Mouse (Mus musculus) hindbrain, embryonic 11.5 days (tissue): ENCODE results near the gene Atp2b4. TPM values are rescaled to one million over a fixed set of nuclear protein-coding genes. Genes with fewer than 3 reads are reported as not detected.
A peak's percentile ranks its signal among the peaks of the same experiment; 100 is the strongest.

ENCODE experiments used
- ATAC-seq: fragments of 200-750 bp; cut with Nextera tagmentation; 2 replicates; pipeline ENCODE4 v1.8.0; 2017; ENCODE audit warnings: mild to moderate bottlenecking, moderate TSS enrichment, moderate library complexity; ENCODE audit not compliant: low FRiP score
- DNase-seq: peaks from one replicate; pipeline ENCODE4 v3.0.0-alpha.2; 2015; ENCODE audit warnings: low spot score
- H3K27ac ChIP-seq: fragments of 300-500 bp; sonication (generic); 2 replicates; pipeline ENCODE4 v1.5.1; 2014; ENCODE audit warnings: mild to moderate bottlenecking, low read depth, low read length
- H3K27me3 ChIP-seq: fragments of 300-500 bp; sonication (generic); 2 replicates; pipeline ENCODE4 v1.6.1; 2014; ENCODE audit warnings: mild to moderate bottlenecking, low read length, moderate library complexity, mixed read lengths; ENCODE audit not compliant: control insufficient read depth, insufficient read depth
- H3K36me3 ChIP-seq: fragments of 300-500 bp; sonication (generic); 2 replicates; pipeline ENCODE4 v1.6.1; 2014; ENCODE audit warnings: mild to moderate bottlenecking, low read length, moderate library complexity, mixed read lengths; ENCODE audit not compliant: control insufficient read depth, insufficient read depth
- H3K4me1 ChIP-seq: fragments of 300-500 bp; sonication (generic); replicated peaks from 2 replicates; pipeline ENCODE4 v1.6.1; 2014; ENCODE audit warnings: low read length, mixed read lengths; ENCODE audit not compliant: control insufficient read depth, insufficient read depth
- H3K4me2 ChIP-seq: fragments of 300-500 bp; sonication (generic); replicated peaks from 2 replicates; pipeline ENCODE4 v1.6.1; 2014; ENCODE audit warnings: mild to moderate bottlenecking, low read depth, low read length
- H3K4me3 ChIP-seq: fragments of 300-500 bp; sonication (generic); 2 replicates; pipeline ENCODE4 v1.5.1; 2014; ENCODE audit warnings: low read depth, low read length
- H3K9ac ChIP-seq: fragments of 300-500 bp; sonication (generic); 2 replicates; pipeline ENCODE4 v1.6.1; 2014; ENCODE audit warnings: low read depth, low read length
- H3K9me3 ChIP-seq: fragments of 300-500 bp; sonication (generic); 2 replicates; pipeline ENCODE4 v1.6.1; 2016; ENCODE audit warnings: low read length; ENCODE audit not compliant: control insufficient read depth
- WGBS: fragments of 180-500 bp; shearing (Covaris S2); extraction: QIAGEN DNeasy Blood & Tissue Kit; methylation state at CpG from one replicate; pipeline ENCODE4 v1.1.7; 2014; 5-methylcytosine and 5-hydroxymethylcytosine counted together
- polyA plus RNA-seq: library from polyadenylated mRNA; unstranded; fragments of >200 nt; fragmentation: Nextera tagmentation; extraction: Ambion mirVana; gene quantifications from 2 replicates; pipeline ENCODE4 v1.2.1, GENCODE M21; 2014

Atp2b4 gene
- polyA plus RNA-seq, 1 experiment from 2014 or later, result 15.3 TPM

DNA sequence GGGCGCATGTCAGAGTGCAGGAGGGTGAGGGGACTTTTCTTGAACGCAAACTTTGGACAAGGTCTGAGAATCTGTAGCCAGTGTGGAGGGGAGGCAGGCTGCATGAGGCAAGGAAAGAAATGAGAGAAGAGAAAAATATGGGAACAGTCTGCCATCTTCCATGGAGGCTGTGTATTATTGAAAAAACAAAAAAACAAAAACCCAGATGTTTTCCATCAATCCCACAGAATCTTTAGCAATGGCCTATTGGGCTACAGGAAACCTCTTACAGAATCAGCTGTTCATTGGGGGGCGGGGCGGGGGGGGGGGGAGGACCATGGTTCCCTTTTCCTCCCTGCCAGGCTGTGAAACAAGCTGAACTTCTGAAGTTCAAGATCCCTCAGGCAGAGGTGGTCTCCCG, 31.9 kb upstream of the Atp2b4 start:
- H3K4me3 ChIP-seq, result no peak overlapping the region
- H3K27me3 ChIP-seq, result no peaks in the 10 kb centered on the region
- H3K9ac ChIP-seq, result no peak overlapping the region
- no peak overlapping the region for H3K27ac ChIP-seq
- 35% methylated on average over 3 of the region's 5 CpGs for WGBS
- H3K36me3 ChIP-seq, result no peaks in the 10 kb centered on the region
- no peak overlapping the region for H3K4me2 ChIP-seq
- ATAC-seq (no peak), DNase-seq (no peak)
- no peaks in the 10 kb centered on the region for H3K9me3 ChIP-seq
- H3K4me1 ChIP-seq, result no peaks in the 10 kb centered on the region

DNA sequence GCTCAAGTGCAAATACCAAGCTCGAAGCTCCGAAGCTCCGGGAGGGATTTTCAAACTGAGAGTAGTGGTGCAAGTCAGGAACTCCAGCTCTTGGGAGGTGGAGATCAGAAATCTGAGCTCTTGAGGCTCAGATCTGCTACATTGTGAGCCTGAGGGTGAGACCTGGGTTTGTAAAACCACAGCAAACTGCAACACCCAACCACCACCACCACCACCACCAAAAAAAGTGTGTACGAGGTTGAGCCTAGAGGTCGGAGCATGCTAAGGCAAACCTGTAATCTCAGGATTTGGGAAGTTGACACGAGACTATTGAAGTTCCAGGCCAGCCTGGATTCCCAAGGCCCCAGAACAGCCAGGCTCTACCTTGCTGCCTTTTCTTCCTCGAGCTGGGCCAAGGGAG, 25.4 kb upstream of the Atp2b4 start:
- H3K4me1 ChIP-seq, result peaks cover 4% of the 10 kb centered on the region
- 70% methylated on average over 7 of the region's 7 CpGs for WGBS
- H3K27ac ChIP-seq, result peak overlapping the region; percentile 55
- H3K9me3 ChIP-seq, result no peaks in the 10 kb centered on the region
- H3K4me3 ChIP-seq, result no peak overlapping the region
- no peak for DNase-seq
- H3K27me3 ChIP-seq, result no peaks in the 10 kb centered on the region
- H3K36me3 ChIP-seq, result no peaks in the 10 kb centered on the region
- H3K4me2 ChIP-seq, result 0 out of 2 replicates have a peak overlapping the region, but pooled peaks have one; percentile 11
- ATAC-seq, result no peak
- no peak overlapping the region for H3K9ac ChIP-seq

DNA sequence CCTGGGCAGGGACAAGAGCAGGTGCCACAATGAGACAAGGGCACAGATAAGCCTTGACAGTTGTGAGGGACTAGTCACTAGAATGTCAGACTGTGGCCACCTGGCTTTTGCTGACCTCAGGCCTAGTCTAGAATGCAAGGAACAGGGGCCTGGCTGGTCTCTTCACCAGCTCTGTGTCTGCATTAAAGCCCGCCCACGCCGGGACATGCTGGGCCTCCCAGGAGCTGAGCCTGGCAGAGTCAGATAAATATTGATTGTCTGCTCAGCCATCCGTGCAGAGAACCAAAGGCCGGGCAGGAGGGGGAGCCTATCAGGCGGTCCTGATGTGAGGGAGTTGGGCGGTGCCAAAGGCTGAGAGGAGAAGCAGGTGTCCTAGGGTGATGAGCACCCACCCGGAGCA, 24.7 kb upstream of the Atp2b4 start:
- Histone ChIP-seq H3K27ac (peak overlapping the region; percentile 55), H3K4me1 (peaks cover 4% of the 10 kb centered on the region), H3K4me3 (no peak overlapping the region), H3K9me3 (no peaks in the 10 kb centered on the region), H3K36me3 (no peaks in the 10 kb centered on the region), H3K9ac (no peak overlapping the region), H3K27me3 (no peaks in the 10 kb centered on the region), H3K4me2 (no peak overlapping the region)
- DNase-seq (peak; percentile 70), ATAC-seq (peak; percentile 92)
- WGBS, result 5% methylated on average over 8 of the region's 8 CpGs

DNA sequence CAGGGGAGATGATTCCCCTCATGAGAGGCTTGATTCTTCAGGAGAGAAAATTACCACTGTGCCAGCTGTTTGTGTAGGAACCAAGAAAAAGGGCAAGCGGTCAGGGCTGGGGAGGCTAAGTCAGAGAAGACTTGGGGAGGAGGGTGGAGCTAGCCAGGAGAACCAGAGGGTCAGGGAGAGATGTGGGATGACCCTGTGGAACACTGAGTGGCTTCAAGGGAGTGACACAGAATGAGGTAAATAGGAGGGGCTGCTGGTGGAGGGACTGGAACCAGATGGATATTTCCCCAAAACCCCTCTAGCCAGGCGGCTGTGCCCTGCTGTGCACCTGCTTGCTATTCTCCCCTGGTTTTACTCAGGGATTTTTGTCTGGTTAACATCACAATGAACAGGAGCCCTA, 24.3 kb upstream of the Atp2b4 start:
- 46% methylated on average over 2 of the region's 2 CpGs for WGBS
- Histone ChIP-seq H3K4me3 (no peak overlapping the region), H3K36me3 (no peaks in the 10 kb centered on the region), H3K4me1 (peaks cover 4% of the 10 kb centered on the region), H3K27me3 (no peaks in the 10 kb centered on the region), H3K9me3 (no peaks in the 10 kb centered on the region), H3K27ac (peak overlapping the region; percentile 55), H3K4me2 (no peak overlapping the region), H3K9ac (no peak overlapping the region)
- DNase-seq, result no peak
- no peak; the same call in none of the 2 replicates for ATAC-seq

DNA sequence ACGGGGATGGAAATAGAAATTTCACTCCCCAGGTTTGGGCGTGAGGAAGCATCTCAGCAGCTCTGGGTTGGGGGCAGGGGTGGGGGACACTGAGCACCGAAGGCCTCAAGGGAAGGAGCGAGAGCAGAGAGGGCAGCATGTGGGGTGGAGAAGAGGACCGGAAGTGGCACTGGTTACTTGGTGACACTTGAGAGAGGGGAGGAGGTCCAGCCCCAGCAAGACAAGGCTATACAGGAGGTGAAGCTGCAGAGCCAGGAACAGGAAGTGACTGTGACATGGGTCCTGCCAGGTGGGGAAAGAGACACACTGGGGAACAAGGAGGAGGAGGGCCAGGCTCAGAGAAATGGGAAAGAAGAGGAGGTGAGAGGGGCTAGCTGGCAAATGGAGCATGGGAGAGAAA, 20.3 kb upstream of the Atp2b4 start:
- no peaks in the 10 kb centered on the region for H3K9me3 ChIP-seq
- peaks cover 4% of the 10 kb centered on the region for H3K4me1 ChIP-seq
- no peak overlapping the region for H3K9ac ChIP-seq
- DNase-seq (no peak), ATAC-seq (no peak)
- H3K27ac ChIP-seq, result no peak overlapping the region
- H3K4me3 ChIP-seq, result no peak overlapping the region
- H3K36me3 ChIP-seq, result no peaks in the 10 kb centered on the region
- no peak overlapping the region for H3K4me2 ChIP-seq
- H3K27me3 ChIP-seq, result no peaks in the 10 kb centered on the region
- 63% methylated on average over 5 of the region's 5 CpGs for WGBS

DNA sequence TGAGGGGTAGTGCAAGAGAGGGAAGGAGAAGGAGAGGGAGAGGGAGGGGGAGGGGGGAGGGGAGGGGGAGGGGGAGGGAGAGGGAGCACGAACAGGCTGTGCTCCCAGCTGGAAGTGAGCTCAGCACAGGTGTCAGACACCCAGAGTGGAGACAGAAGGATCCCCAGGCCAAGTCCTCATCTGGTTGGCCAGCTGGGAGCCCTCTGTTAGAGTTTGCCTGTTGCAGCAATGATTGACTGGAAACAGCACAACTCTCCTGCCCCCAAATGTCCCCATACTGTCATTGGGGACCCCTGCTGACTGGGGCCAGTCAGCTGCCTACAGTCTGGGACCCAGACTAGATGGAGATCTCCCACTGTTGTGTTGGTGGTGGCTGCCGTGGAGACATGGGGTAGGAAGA, 19.3 kb upstream of the Atp2b4 start:
- H3K4me3 ChIP-seq, result no peak overlapping the region
- H3K4me2 ChIP-seq, result no peak overlapping the region
- H3K4me1 ChIP-seq, result no peaks in the 10 kb centered on the region; the same call in 1 of the 2 replicates
- H3K27me3 ChIP-seq, result no peaks in the 10 kb centered on the region
- WGBS, result 30% methylated on average over 2 of the region's 2 CpGs
- no peaks in the 10 kb centered on the region for H3K36me3 ChIP-seq
- H3K9ac ChIP-seq, result no peak overlapping the region
- no peak overlapping the region for H3K27ac ChIP-seq
- no peaks in the 10 kb centered on the region for H3K9me3 ChIP-seq
- ATAC-seq, result no peak
- peak; percentile 12 for DNase-seq

DNA sequence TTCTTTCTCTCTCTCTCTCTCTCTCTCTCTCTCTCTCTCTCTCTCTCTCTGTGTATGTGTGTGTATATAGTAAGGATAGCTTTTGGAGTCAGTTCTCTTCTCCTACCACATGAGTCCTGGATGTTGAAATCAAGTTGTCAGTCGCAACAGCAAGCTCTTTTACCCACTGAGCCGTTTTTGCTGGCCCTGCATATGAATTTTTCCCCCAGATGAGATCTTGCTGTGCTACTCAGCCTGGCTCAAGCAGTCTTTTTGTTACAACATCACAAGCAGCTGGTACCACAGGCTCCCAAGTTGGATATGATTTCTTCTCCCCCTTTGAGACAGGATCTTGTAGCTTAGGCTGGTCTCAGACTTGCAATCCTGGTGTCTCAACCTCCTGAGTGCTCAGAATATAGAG, 17.7 kb upstream of the Atp2b4 start:
- Histone ChIP-seq H3K27me3 (no peaks in the 10 kb centered on the region), H3K4me2 (no peak overlapping the region), H3K27ac (no peak overlapping the region), H3K4me1 (no peaks in the 10 kb centered on the region), H3K4me3 (no peak overlapping the region), H3K9me3 (no peaks in the 10 kb centered on the region), H3K36me3 (no peaks in the 10 kb centered on the region), H3K9ac (no peak overlapping the region)
- WGBS, result 88% methylated on average over 2 of the region's 2 CpGs
- ATAC-seq, result no peak
- no peak for DNase-seq

DNA sequence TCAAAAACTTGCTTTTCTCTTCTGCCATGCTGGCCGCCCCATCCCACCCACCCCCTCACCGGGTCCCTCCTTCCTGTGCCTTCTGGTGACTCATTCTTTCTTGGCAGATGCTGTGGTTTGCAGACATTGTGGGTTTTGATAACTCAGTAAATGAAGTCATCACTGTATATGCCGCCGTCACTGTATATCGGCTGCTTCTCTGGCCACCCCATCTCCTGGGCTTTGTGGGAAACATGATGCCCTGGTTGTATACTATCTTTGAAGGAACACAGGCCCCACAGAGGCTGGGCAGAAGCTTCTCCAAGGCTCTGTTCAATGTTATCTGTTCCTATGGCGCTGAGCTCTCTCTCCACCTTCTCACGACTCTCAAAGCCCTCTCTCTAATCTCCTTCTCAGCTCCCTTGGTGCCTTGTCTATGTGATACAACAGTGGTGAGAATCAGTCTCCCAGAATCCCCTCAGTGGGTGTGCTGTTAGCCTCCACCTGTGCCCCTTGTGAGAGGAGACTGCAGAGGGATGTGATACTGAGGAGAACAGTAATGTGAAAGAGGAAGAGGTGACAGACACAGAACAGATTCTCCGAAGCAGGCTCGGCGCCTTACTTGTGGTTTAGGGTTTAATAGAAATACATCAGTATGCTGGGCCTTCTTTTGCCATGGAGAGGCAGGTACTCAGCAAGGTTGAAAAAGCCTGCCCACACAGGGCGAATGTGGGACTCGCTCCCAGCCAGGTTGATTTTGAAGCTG, 15.1 kb upstream of the Atp2b4 start:
- Histone ChIP-seq H3K9me3 (no peaks in the 10 kb centered on the region), H3K27me3 (no peaks in the 10 kb centered on the region), H3K4me1 (no peaks in the 10 kb centered on the region), H3K9ac (no peak overlapping the region), H3K27ac (no peak overlapping the region), H3K4me2 (no peak overlapping the region), H3K4me3 (no peak overlapping the region), H3K36me3 (no peaks in the 10 kb centered on the region)
- no peak for DNase-seq
- ATAC-seq, result no peak
- 85% methylated on average over 12 of the region's 12 CpGs for WGBS

DNA sequence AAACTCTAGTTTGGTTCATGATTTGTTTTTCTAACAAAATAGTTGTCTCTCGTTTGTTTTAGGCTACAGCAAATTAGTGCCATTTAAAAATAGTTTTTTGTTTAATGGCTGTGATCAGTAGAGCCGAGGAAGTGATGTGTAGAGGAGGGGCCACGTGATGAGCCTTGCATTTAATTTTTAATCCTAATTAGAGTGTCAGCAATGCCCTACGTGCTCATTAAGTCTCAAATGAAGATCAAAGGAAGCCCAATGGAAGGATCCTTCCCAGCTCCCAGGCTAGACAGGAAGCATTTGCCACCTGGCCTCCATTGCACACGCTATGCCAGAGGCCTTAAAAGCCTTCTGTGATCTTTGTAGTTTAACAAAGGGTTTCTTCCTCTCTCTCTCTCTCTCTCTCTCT, 8.5 kb upstream of the Atp2b4 start:
- no peak overlapping the region for H3K9ac ChIP-seq
- H3K9me3 ChIP-seq, result no peaks in the 10 kb centered on the region
- WGBS, result 73% methylated on average over 5 of the region's 5 CpGs

More for the DNA sequence above, 8.5 kb upstream of the Atp2b4 start:
- Histone ChIP-seq H3K27me3 (no peaks in the 10 kb centered on the region), H3K4me1 (no peaks in the 10 kb centered on the region), H3K36me3 (no peaks in the 10 kb centered on the region), H3K27ac (no peak overlapping the region), H3K4me2 (no peak overlapping the region), H3K4me3 (no peak overlapping the region)
- ATAC-seq, result no peak
- no peak for DNase-seq
